Mouse (Mus musculus) heart, postnatal 0 days (tissue): ENCODE data around the gene Olfr623. TPM values are rescaled to one million over a fixed set of nuclear protein-coding genes. Genes with fewer than 3 reads are reported as not detected.

Experiments used
- ATAC-seq: fragments of 200-750 bp; cut with Nextera tagmentation; 2 replicates; pipeline ENCODE4 v1.8.0; 2017; ENCODE audit warnings: low read depth, moderate number of reproducible peaks, moderate library complexity; ENCODE audit not compliant: insufficient read depth
- DNase-seq: peaks from one replicate; pipeline ENCODE4 v3.0.0-alpha.2; 2016; ENCODE audit warnings: low spot score
- H3K27ac ChIP-seq: fragments of 300-500 bp; sonication (generic); 2 replicates; pipeline ENCODE4 v1.5.1; 2014; ENCODE audit warnings: low read depth, mild to moderate bottlenecking
- H3K27me3 ChIP-seq: fragments of 300-500 bp; sonication (generic); 2 replicates; pipeline ENCODE4 v1.6.1; 2014; ENCODE audit warnings: low read length, mixed read lengths; ENCODE audit not compliant: control insufficient read depth, insufficient read depth
- H3K36me3 ChIP-seq: fragments of 300-500 bp; sonication (generic); replicated peaks from 2 replicates; pipeline ENCODE4 v1.6.1; 2014; ENCODE audit warnings: low read length, mixed read lengths; ENCODE audit not compliant: control insufficient read depth, insufficient read depth
- H3K4me1 ChIP-seq: fragments of 300-500 bp; sonication (generic); 2 replicates; pipeline ENCODE4 v1.6.1; 2014; ENCODE audit warnings: antibody characterized with exemption; ENCODE audit not compliant: control insufficient read depth, insufficient read depth
- H3K4me2 ChIP-seq: fragments of 300-500 bp; sonication (generic); 2 replicates; pipeline ENCODE4 v1.6.1; 2014; ENCODE audit warnings: low read depth, mild to moderate bottlenecking, low read length, moderate library complexity
- H3K4me3 ChIP-seq: fragments of 300-500 bp; sonication (generic); 2 replicates; pipeline ENCODE4 v1.5.1; 2014; ENCODE audit warnings: low read depth, low read length
- H3K9ac ChIP-seq: fragments of 300-500 bp; sonication (generic); replicated peaks from 2 replicates; pipeline ENCODE4 v1.6.1; 2014; ENCODE audit warnings: low read depth, low read length, mixed read lengths
- H3K9me3 ChIP-seq: fragments of 300-500 bp; sonication (generic); replicated peaks from 2 replicates; pipeline ENCODE4 v1.6.1; 2016; ENCODE audit warnings: low read length; ENCODE audit not compliant: control insufficient read depth
- CTCF ChIP-seq: IDR thresholded peaks from 2 replicates; pipeline ENCODE4 v1.5.1; 2016; ENCODE audit warnings: antibody characterized with exemption, control low read depth, low read depth
- EP300 ChIP-seq: IDR thresholded peaks from 2 replicates; pipeline ENCODE4 v1.6.1; 2016; ENCODE audit warnings: antibody characterized with exemption, low read depth
- WGBS: fragments of 180-500 bp; shearing (Covaris S2); extraction: QIAGEN DNeasy Blood & Tissue Kit; methylation state at CpG from one replicate; pipeline ENCODE4 v1.1.7; 2014; 5-methylcytosine and 5-hydroxymethylcytosine counted together
- polyA plus RNA-seq: library from polyadenylated mRNA; unstranded; fragments of >200 nt; fragmentation: Nextera tagmentation; extraction: Ambion mirVana; gene quantifications from 2 replicates; pipeline ENCODE4 v1.2.1, GENCODE M21; 2015
- total RNA-seq: library from RNA; depleted of rRNA; stranded (reverse); fragments of >200 nt; gene quantifications from 2 replicates; pipeline ENCODE4 v1.2.3, GENCODE M21; 2014; ENCODE audit warnings: low replicate concordance; rRNA removed

Olfr623 gene
- total and polyA plus RNA-seq, 2 experiments from 2014 or later, result not detected

GRCm38 (mm10) chr7:103642602-103643001, 20.9 kb downstream of the Olfr623 start, which contains the start of gene Olfr622:
Gene Olfr622, minus strand, starts transcription at chr7:103642702.
- DNase-seq, result no peak
- TF ChIP-seq EP300 (no peak), CTCF (no peak)
- Histone ChIP-seq H3K36me3 (no peaks in the 10 kb centered on the region), H3K27ac (no peak within 1 kb of the TSS), H3K4me3 (no peak within 1 kb of the TSS), H3K27me3 (no peaks in the 10 kb centered on the region), H3K4me2 (no peak within 1 kb of the TSS), H3K9me3 (no peaks in the 10 kb centered on the region), H3K4me1 (no peaks in the 10 kb centered on the region), H3K9ac (no peak within 1 kb of the TSS)
- ATAC-seq, result no peak
- WGBS, result 78% methylated on average over 1 of the region's 1 CpGs

- Histone ChIP-seq H3K27me3 (no peaks in the 10 kb centered on the region), H3K27ac (no peak overlapping the region), H3K4me2 (no peak overlapping the region), H3K9ac (no peak overlapping the region), H3K4me3 (no peak overlapping the region), H3K4me1 (no peaks in the 10 kb centered on the region), H3K9me3 (no peaks in the 10 kb centered on the region), H3K36me3 (no peaks in the 10 kb centered on the region)
- ATAC-seq (no peak), DNase-seq (no peak)
- TF ChIP-seq CTCF (no peak), EP300 (no peak)
Observed at GRCm38 (mm10) chr7:103636795-103637194, 26.7 kb downstream of the Olfr623 start.

GRCm38 (mm10) chr7:103612434-103612833, 51.1 kb downstream of the Olfr623 start, which contains the start of gene Olfr620:
Gene Olfr620, minus strand, starts transcription at chr7:103612534.
- no peak within 1 kb of the TSS for H3K4me3 ChIP-seq
- no peaks in the 10 kb centered on the region for H3K4me1 ChIP-seq
- no peaks in the 10 kb centered on the region for H3K9me3 ChIP-seq
- WGBS, result 60% methylated on average over 2 of the region's 2 CpGs
- H3K9ac ChIP-seq, result no peak within 1 kb of the TSS
- no peak within 1 kb of the TSS for H3K27ac ChIP-seq
- no peaks in the 10 kb centered on the region for H3K36me3 ChIP-seq
- no peak within 1 kb of the TSS for H3K4me2 ChIP-seq
- H3K27me3 ChIP-seq, result no peaks in the 10 kb centered on the region
- TF ChIP-seq CTCF, result no peak
- TF ChIP-seq EP300, result no peak
- ATAC-seq (no peak), DNase-seq (no peak)

Other genes with a start within 250 kb of the Olfr623 start
Only the 30 nearest of the 34 such genes appear.
- not detected in 2 replicates for gene Olfr605, start 218.3 kb downstream of the Olfr623 start, total RNA-seq
- not detected in 2 replicates for gene Olfr605, start 218.3 kb downstream of the Olfr623 start, polyA plus RNA-seq
- gene Olfr606, start 214.7 kb downstream of the Olfr623 start, total RNA-seq, result not detected in 2 replicates
- gene Olfr606, start 214.7 kb downstream of the Olfr623 start, polyA plus RNA-seq, result not detected in 2 replicates
- not detected in 2 replicates for gene Olfr607, start 199.5 kb downstream of the Olfr623 start, total RNA-seq
- 0.55 and 0.91 TPM in 2 replicates for gene Olfr607, start 199.5 kb downstream of the Olfr623 start, polyA plus RNA-seq
- 9.8 TPM in 2 replicates for gene Olfr608, start 193.8 kb downstream of the Olfr623 start, total RNA-seq
- gene Olfr608, start 193.8 kb downstream of the Olfr623 start, polyA plus RNA-seq, result 1.1 and 1.3 TPM in 2 replicates
- gene Olfr609, start 165.6 kb downstream of the Olfr623 start, total RNA-seq, result not detected in 2 replicates
- gene Olfr609, start 165.6 kb downstream of the Olfr623 start, polyA plus RNA-seq, result 0.04 TPM in 2 replicates
- not detected in 2 replicates for gene Olfr610, start 151.6 kb downstream of the Olfr623 start, total RNA-seq
- not detected in 2 replicates for gene Olfr610, start 151.6 kb downstream of the Olfr623 start, polyA plus RNA-seq
- not detected in 2 replicates for gene Olfr611, start 142.9 kb downstream of the Olfr623 start, total RNA-seq
- not detected in 2 replicates for gene Olfr611, start 142.9 kb downstream of the Olfr623 start, polyA plus RNA-seq
- not detected in 2 replicates for gene Olfr612, start 121.0 kb downstream of the Olfr623 start, total RNA-seq
- not detected in 2 replicates for gene Olfr612, start 121.0 kb downstream of the Olfr623 start, polyA plus RNA-seq
- not detected in 2 replicates for gene Olfr613, start 115.6 kb downstream of the Olfr623 start, total RNA-seq
- not detected in 2 replicates for gene Olfr613, start 115.6 kb downstream of the Olfr623 start, polyA plus RNA-seq
- gene Olfr615, start 107.6 kb downstream of the Olfr623 start, total RNA-seq, result not detected in 2 replicates
- not detected in 2 replicates for gene Olfr615, start 107.6 kb downstream of the Olfr623 start, polyA plus RNA-seq
- not detected in 2 replicates for gene Olfr616, start 94.6 kb downstream of the Olfr623 start, total RNA-seq
- gene Olfr616, start 94.6 kb downstream of the Olfr623 start, polyA plus RNA-seq, result not detected in 2 replicates
- not detected in 2 replicates for gene Olfr617, start 90.6 kb downstream of the Olfr623 start, total RNA-seq
- gene Olfr617, start 90.6 kb downstream of the Olfr623 start, polyA plus RNA-seq, result not detected in 2 replicates
- not detected in 2 replicates for gene Olfr618, start 73.6 kb downstream of the Olfr623 start, total RNA-seq
- gene Olfr618, start 73.6 kb downstream of the Olfr623 start, polyA plus RNA-seq, result not detected in 2 replicates
- gene Olfr619, start 63.1 kb downstream of the Olfr623 start, total RNA-seq, result not detected in 2 replicates
- gene Olfr619, start 63.1 kb downstream of the Olfr623 start, polyA plus RNA-seq, result not detected in 2 replicates
- gene Olfr620, start 51.2 kb downstream of the Olfr623 start, total RNA-seq, result not detected in 2 replicates
- gene Olfr620, start 51.2 kb downstream of the Olfr623 start, polyA plus RNA-seq, result not detected in 2 replicates
- not detected in 2 replicates for gene Olfr622, start 21.0 kb downstream of the Olfr623 start, total RNA-seq
- gene Olfr622, start 21.0 kb downstream of the Olfr623 start, polyA plus RNA-seq, result not detected in 2 replicates
- gene Olfr624, start 7.5 kb upstream of the Olfr623 start, total RNA-seq, result not detected in 2 replicates
- 0.03 TPM in 1 of 2 replicates, not detected in the other for gene Olfr624, start 7.5 kb upstream of the Olfr623 start, polyA plus RNA-seq
- not detected in 2 replicates for gene Olfr625-ps1, start 19.0 kb upstream of the Olfr623 start, total RNA-seq
- not detected in 2 replicates for gene Olfr625-ps1, start 19.0 kb upstream of the Olfr623 start, polyA plus RNA-seq
- gene Olfr243, start 51.0 kb upstream of the Olfr623 start, total RNA-seq, result not detected in 2 replicates
- not detected in 2 replicates for gene Olfr243, start 51.0 kb upstream of the Olfr623 start, polyA plus RNA-seq
- not detected in 2 replicates for gene Olfr628, start 66.7 kb upstream of the Olfr623 start, total RNA-seq
- not detected in 2 replicates for gene Olfr628, start 66.7 kb upstream of the Olfr623 start, polyA plus RNA-seq
- gene Olfr629, start 81.2 kb upstream of the Olfr623 start, total RNA-seq, result not detected in 2 replicates
- not detected in 2 replicates for gene Olfr629, start 81.2 kb upstream of the Olfr623 start, polyA plus RNA-seq
- gene Olfr630, start 93.6 kb upstream of the Olfr623 start, total RNA-seq, result not detected in 2 replicates
- gene Olfr630, start 93.6 kb upstream of the Olfr623 start, polyA plus RNA-seq, result not detected in 2 replicates
- not detected in 2 replicates for gene Olfr69, start 107.9 kb upstream of the Olfr623 start, total RNA-seq
- gene Olfr69, start 107.9 kb upstream of the Olfr623 start, polyA plus RNA-seq, result not detected in 2 replicates
- not detected in 2 replicates for gene Olfr68, start 116.0 kb upstream of the Olfr623 start, total RNA-seq
- gene Olfr68, start 116.0 kb upstream of the Olfr623 start, polyA plus RNA-seq, result not detected in 2 replicates
- not detected in 2 replicates for gene Olfr67, start 128.1 kb upstream of the Olfr623 start, total RNA-seq
- not detected in 2 replicates for gene Olfr67, start 128.1 kb upstream of the Olfr623 start, polyA plus RNA-seq
- gene Hbb-bt, start 150.3 kb upstream of the Olfr623 start, total RNA-seq, result 716 and 1,401 TPM in 2 replicates
- gene Hbb-bt, start 150.3 kb upstream of the Olfr623 start, polyA plus RNA-seq, result 772 and 1,221 TPM in 2 replicates
- 5,431 and 6,330 TPM in 2 replicates for gene Hbb-bs, start 164.4 kb upstream of the Olfr623 start, total RNA-seq
- gene Hbb-bs, start 164.4 kb upstream of the Olfr623 start, polyA plus RNA-seq, result 3,638 and 5,614 TPM in 2 replicates
- not detected in 2 replicates for gene Hbb-bh2, start 176.8 kb upstream of the Olfr623 start, total RNA-seq
- gene Hbb-bh2, start 176.8 kb upstream of the Olfr623 start, polyA plus RNA-seq, result not detected in 2 replicates
- not detected in 2 replicates for gene Hbb-bh1, start 179.5 kb upstream of the Olfr623 start, total RNA-seq
- not detected in 2 replicates for gene Hbb-bh1, start 179.5 kb upstream of the Olfr623 start, polyA plus RNA-seq
- gene Hbb-y, start 189.5 kb upstream of the Olfr623 start, total RNA-seq, result 0.80 TPM in 1 of 2 replicates, not detected in the other
- gene Hbb-y, start 189.5 kb upstream of the Olfr623 start, polyA plus RNA-seq, result 2.2 and 2.7 TPM in 2 replicates